Mouse (Mus musculus) heart, postnatal 25 days (tissue): ENCODE data around the gene Slc25a30. TPM values are rescaled to one million over a fixed set of nuclear protein-coding genes. Genes with fewer than 3 reads are reported as not detected.
A peak's percentile ranks its signal among the peaks of the same experiment; 100 is the strongest.
"Not testable (repeated sequence)": the region's sequence is repeated elsewhere in the genome, so short reads cannot be mapped to it uniquely, and the experiment has no call there.

Source experiments
- DNase-seq: peaks from one replicate; pipeline ENCODE4 v3.0.0; 2022; ENCODE audit warnings: low spot score
- intact Hi-C: fragments of 180-260 bp; cut with DNase I; formaldehyde crosslinking; loops from one replicate; pipeline ENCODE4 v1.15.1; 2025
- total RNA-seq, 2 experiments: library from RNA; stranded (reverse); gene quantifications; 2 replicates each; pipeline ENCODE4 v1.2.3; 2021

Slc25a30 gene
- 10 to 100 TPM; 11.5 to 12.6 TPM for total RNA-seq

DNA sequence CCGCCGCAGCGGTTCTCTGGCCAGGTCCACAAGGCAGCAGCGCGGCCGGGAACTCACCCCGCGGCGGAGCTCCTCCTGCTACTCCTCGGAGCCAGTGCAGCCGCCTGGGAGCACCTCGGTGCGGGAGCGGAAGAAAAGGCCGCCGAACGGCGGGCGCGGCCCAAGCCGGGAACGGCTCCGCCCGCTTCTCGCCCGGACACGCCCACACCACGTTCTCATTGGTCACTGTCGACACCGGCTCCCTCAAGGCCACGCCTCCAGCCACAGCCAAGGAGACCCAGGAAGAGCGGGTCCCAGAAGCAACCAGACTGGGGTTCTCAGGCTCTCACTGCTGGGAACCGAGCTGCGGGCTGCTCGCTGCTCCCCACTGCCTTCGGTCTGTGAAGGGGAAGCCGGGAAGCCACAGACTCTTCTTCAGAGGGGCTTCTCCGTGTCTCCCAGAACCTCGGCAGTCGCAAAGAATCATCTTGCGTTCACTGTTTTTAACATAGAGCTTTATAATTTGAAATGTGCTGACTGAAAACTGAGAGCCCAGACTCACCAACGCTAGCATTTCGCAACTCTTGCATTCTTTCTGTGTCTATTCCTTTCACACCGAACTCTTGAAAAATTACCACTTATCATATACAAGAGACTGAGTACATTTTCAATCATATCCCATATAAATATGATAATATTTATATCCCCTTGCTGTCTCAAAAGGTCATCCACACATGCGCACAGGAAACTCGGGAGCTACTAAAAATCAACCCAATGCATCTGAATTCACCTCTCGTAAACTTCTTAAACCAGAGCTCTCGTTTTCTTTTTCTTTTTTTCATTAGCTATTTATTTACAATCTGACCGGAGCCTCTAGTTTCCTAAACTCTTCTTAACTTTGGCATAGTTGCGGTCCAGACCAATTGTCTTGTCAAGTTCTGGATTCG lies at the start of gene Slc25a30:
TSS of gene Slc25a30 (minus strand) at position 170 of the 926 bp plus-strand sequence.
- intact Hi-C loops = loop anchor here (2.0 kb wide), 1 partner anchor 42 kb away; no protein-coding TSS in a partner anchor
- peak; percentile 96 for DNase-seq

DNA sequence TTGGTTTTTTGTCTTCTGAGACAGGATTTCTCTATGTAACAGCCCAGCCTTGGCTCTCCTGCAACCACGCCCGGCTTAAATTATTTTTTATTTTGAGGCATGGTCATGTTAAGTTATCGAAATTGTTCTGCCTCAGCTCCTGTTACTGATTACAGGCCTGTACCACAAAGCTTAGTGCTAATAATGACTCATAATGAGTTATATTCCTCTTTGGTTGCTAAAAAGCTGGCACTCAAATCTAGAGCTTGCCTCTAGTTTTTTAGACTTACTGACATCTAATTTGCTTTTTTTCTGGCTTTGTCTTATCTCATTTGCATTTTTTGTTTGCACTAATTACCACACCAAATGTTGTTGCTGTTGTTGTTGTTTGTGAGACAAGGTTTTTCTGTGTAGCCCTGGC lies 49.7 kb upstream of the Slc25a30 start:
- intact Hi-C loops = no loop called here
- no peak for DNase-seq

DNA sequence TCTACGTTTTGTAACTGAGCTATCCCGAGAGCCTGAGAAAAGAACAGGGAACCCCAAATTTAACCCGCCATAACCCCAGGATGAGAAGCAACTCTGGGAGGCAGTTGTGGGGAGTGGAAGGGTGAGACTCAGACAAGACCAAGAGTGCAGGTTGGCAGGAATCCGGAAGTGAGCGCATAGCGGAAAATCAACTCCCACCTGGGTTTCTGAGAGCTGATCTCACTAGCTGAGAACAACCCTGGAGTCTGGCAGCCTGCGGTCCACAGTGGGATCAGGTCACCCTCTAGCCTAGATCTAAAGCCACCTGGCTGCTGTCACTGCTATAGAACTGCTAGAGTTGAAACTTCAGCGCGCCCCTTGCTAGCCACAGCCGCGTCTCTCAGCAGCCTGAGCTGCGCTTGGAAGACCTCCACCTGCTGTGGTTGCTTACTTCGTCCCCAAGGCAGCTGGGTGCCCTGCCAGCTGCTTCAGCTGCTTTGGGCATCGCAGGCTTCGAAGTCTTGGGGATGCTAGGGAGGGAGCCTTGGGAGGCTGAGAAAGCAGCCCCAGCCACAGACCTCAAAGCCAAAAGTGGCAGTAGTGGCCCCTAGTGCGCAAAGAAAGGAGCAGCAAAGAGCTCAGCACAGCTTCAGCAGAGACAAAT lies 48.0 kb upstream of the Slc25a30 start:
- intact Hi-C loops = loop anchor here (1.0 kb wide), 1 partner anchor 9 kb away; no protein-coding TSS in a partner anchor
- peak; percentile 64 for DNase-seq

GRCm38 (mm10) chr14:75834251-75834738 lies 47.5 kb upstream of the Slc25a30 start:
- intact Hi-C loops = no loop called here
- DNase-seq = peak; percentile 76

GRCm38 (mm10) chr14:75833546-75834250 lies 46.9 kb upstream of the Slc25a30 start:
- DNase-seq = peak; percentile 12
- intact Hi-C loops = no loop called here

GRCm38 (mm10) chr14:75832982-75833381 lies 46.1 kb upstream of the Slc25a30 start:
- intact Hi-C loops = no loop called here
- no peak for DNase-seq

DNA sequence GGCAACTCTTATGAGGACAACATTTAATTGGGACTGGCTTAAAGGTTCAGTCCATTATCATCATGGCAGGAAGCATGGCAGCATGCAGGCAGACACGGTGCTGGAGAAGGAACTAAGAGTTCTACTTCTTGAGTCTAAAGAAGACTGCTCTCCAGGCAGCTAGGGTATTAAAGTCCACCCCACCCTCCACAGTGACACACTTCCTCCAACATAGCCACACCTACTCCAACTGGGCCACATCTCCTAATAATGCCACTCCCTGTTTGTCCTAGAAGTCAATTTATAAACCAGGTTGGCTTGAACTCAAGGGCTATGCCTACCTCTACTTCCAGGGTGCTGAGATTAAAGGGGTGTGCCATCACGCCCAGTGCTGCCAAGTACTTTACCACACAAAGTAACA lies 45.2 kb upstream of the Slc25a30 start:
- intact Hi-C loops = no loop called here
- no peak for DNase-seq

DNA sequence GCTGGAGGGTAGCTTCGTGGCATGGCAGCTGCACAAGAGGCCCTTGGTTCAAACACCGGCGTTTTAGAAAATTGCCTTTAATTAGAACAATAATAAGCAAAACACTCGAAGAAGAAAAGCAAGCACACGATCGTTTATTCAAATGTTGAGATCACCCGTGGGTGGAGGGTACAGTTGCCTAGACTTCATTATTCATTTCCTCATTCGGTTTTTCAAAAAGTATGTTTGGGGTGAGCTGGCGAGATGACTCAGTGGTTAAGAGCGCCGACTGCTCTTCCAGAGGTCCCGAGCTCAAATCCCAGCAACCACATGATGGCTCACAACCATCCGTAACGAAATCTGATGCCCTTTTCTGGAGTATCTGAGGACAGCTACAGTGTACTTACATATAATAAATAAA lies 43.0 kb upstream of the Slc25a30 start:
- intact Hi-C loops = loop anchor here (2.0 kb wide), 2 partner anchors 43 to 61 kb away; partner anchors contain the start of gene Slc25a30
- DNase-seq = not testable (repeated sequence)

DNA sequence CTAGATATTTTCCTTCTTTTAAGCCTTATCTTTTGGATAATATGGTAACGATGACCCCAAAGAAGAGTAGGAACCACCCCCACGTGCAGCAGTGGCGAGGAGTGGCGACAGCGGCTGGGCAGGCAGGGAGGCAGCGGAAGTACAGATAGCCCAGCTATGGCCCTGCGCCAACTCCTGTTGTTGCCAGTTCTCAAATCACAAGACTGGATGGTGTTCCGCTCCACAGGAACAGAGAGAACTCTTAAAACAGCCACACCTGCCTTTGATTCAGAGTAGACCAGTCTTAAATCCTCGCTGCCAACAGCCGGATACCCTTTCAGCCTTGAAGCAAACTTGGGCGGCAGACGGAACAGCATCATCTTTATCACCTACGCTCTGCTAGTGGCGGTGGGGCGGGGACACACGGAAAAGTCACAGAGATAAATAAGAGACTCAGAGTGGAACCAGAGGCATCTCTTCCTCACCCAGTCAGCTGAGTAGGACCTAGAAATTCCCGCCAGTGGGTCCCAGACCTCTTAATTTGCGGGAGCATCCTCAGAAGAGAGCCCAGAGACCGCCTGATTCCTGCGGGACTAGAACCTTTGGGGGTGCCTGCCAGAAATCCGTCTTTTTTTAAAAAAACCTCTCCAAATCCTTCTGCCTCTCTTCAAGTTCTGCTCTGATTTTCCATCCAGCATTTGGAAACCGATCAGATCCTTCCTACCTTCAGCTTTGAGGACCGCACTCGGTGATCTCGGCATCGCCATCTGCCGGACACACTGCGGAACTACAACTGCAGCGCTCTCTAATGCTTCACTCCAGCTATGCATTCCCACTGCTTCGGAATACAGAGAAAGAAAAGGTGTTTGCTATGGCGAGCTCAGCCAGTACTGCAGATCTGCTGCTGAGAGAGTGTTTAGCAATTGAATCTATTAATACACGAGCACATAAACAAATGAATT lies 42.3 kb upstream of the Slc25a30 start:
- intact Hi-C loops = loop anchor here (2.0 kb wide), 2 partner anchors 42 to 60 kb away; partner anchors contain the start of gene Slc25a30
- peak; percentile 68 for DNase-seq

DNA sequence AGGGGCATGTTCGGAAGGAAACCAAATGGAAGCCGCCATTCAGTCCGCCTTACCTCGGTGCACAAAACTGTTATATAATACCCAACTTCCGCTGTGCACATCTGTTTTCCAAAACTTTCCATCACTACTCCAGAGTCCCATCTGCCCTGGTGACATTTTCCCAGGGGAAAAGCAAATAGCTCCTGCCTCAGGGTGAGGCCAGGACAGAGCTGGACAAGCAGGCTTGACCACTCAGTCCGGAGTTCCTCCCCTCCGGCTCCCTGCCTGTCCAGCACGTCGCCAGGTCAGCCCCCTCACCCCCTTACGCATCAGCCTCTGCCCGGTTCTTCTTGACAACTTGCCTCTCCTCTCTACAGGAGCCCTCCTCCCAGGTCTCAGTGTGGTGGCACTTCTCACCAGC lies 41.4 kb upstream of the Slc25a30 start:
- intact Hi-C loops = loop anchor here (2.0 kb wide), 2 partner anchors 41 to 59 kb away; partner anchors contain the start of gene Slc25a30
- no peak for DNase-seq

DNA sequence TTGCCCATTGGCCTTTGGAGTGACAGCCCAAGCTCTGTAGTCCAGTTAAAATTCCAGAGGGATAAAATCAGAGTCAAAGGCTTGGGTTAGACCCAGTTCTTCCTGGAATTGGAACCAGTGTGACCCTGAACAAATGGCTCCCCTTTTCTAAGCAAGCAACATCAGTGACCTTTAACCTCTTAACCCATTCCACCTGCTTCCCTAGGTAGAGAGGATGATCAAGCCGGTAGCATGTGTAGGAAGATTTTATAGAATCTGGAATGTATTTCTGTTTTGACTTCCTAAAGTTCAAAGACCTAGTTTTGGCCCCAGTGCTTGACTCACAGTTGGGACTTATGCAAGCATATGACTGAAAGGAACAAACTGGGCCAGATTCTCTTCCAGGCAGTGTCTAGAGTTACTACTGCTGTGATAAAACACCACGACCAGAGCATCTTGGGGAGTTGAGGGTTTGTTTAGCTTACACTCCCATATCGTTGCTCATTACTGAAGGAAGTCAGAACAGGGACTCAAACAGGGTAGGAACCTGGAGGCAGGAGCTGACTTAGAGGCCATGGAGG lies 40.1 kb upstream of the Slc25a30 start:
- DNase-seq = no peak
- intact Hi-C loops = loop anchor here (2.0 kb wide), 1 partner anchor 18 kb away; no protein-coding TSS in a partner anchor

DNA sequence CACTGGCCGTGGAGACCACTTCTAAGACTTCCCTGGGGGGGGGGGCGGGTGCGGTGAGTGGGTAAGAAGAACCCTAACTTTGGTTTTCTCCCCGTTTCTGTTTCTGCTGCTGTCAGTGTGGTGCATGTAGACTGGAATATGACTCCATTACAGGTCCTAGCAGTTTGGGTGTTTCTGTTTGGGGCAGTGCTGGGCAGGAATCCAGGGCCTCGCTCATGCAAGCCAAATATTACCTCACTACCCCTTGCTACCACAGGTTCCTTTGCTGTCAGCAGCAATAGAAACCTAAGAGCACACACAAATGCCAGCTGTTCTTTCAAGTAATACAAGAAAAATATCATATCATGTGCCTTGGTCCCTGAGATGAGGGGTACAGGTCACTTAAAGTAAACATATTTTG lies 33.2 kb upstream of the Slc25a30 start:
- DNase-seq = no peak
- intact Hi-C loops = no loop called here

GRCm38 (mm10) chr14:75819341-75819740 lies 32.5 kb upstream of the Slc25a30 start:
- intact Hi-C loops = no loop called here
- no peak for DNase-seq

GRCm38 (mm10) chr14:75818528-75818927 lies 31.7 kb upstream of the Slc25a30 start:
- DNase-seq = no peak
- intact Hi-C loops = no loop called here

GRCm38 (mm10) chr14:75809931-75810330 lies 23.1 kb upstream of the Slc25a30 start:
- DNase-seq = no peak
- intact Hi-C loops = loop anchor here (2.0 kb wide), 1 partner anchor 17 kb away; no protein-coding TSS in a partner anchor

GRCm38 (mm10) chr14:75807800-75808199 lies 21.0 kb upstream of the Slc25a30 start:
- intact Hi-C loops = loop anchor here (2.0 kb wide), 1 partner anchor 19 kb away; no protein-coding TSS in a partner anchor
- DNase-seq = no peak

DNA sequence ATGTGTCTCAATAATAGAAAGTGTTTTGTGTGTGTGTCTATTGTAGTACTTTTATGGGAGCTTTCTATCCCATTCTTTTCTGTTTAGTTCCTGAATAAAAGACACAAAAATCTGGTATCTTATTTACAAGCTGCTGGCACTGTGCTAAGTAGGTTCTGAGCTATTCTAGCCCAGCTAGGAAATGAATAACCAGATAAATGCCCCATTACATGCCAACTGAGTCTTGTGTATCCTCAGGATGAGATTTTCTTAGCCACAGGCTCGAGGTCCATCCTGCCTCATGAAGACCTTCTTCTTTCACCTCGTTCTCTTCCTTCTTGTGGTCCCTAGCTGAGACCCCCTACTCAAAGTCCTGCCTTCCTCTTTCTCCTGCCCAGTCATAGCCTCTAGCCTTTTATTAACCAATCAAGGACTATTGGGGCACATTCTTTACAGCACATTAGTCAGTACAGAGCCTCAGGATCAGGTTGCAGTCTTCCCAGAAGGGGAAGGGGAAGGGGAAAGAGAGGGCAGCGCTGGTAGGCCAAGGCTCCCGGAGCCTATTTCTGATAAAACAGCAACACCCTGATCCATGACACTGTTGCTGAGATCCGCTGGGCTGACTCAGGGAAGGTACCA lies 11.0 kb upstream of the Slc25a30 start:
- intact Hi-C loops = no loop called here
- DNase-seq = no peak

- intact Hi-C loops = loop anchor here (2.0 kb wide), 1 partner anchor 19 kb away; no protein-coding TSS in a partner anchor
- DNase-seq = no peak
Measured at GRCm38 (mm10) chr14:75795918-75796317, 9.1 kb upstream of the Slc25a30 start.
